ENCODE assay signal across 25 mouse cellular contexts in genomic region chr5:52628783-52629182, GRCm38 (mm10). TPM values are rescaled to one million over a fixed set of nuclear protein-coding genes. Genes with fewer than 3 reads are reported as not detected.
A peak's percentile ranks its signal among the peaks of the same experiment; 100 is the strongest.
DNase-seq lines count a peak whose midpoint lies in the region; ATAC-seq and TF ChIP-seq lines count a peak whose summit lies in the region.
"Had no signal": no experiment of that assay in that cellular context is flagged by ENCODE, and none has a peak within 500 bp of the region (broad histone marks: within the 10 kb centered on the region; RNA-seq: fewer than 3 reads in every experiment).

No protein-coding gene starts in this region.

- H3K27ac ChIP-seq in heart, embryonic 12.5 days (ENCODE audit: poor library complexity, severe bottlenecking) = no peak overlapping the region
- H3K27ac ChIP-seq in hindbrain, postnatal 0 days = no peak overlapping the region
- H3K27ac ChIP-seq in hindbrain, embryonic 10.5 days = no peak overlapping the region
- no peak overlapping the region for H3K27ac ChIP-seq in lung, embryonic 14.5 days (ENCODE audit: low read depth)
- H3K27ac ChIP-seq: forebrain, embryonic 13.5 days; hindbrain, embryonic 14.5 days; kidney, postnatal 0 days; limb, embryonic 13.5 days; midbrain, embryonic 10.5 days; midbrain, embryonic 15.5 days; neural tube, embryonic 15.5 days had no signal

- no peaks in the 10 kb centered on the region for H3K27me3 ChIP-seq in heart, embryonic 12.5 days (replicated peaks)
- H3K27me3 ChIP-seq in hindbrain, postnatal 0 days (ENCODE audit: insufficient read depth, low read length) = no peaks in the 10 kb centered on the region
- H3K27me3 ChIP-seq in hindbrain, embryonic 10.5 days (ENCODE audit: insufficient read depth, poor library complexity, severe bottlenecking) = no peaks in the 10 kb centered on the region
- H3K27me3 ChIP-seq in lung, embryonic 14.5 days (ENCODE audit: insufficient read depth, low read length) = no peaks in the 10 kb centered on the region
- H3K27me3 ChIP-seq: forebrain, embryonic 13.5 days; limb, embryonic 13.5 days; midbrain, embryonic 15.5 days; neural tube, embryonic 15.5 days had no signal

- no peak for TF ChIP-seq CTCF in hindbrain, postnatal 0 days (IDR thresholded peaks at IDR 0.05; ENCODE audit: low read depth)
- no peak for TF ChIP-seq CTCF in lung, embryonic 14.5 days (IDR thresholded peaks at IDR 0.05; ENCODE audit: low read depth)

- 72% methylated on average over 3 of the region's 3 CpGs for WGBS in heart, embryonic 12.5 days
- 56% methylated on average over 3 of the region's 3 CpGs for WGBS in hindbrain, postnatal 0 days
- 88% methylated on average over 3 of the region's 3 CpGs for WGBS in hindbrain, embryonic 10.5 days
- WGBS in lung, embryonic 14.5 days = 46% methylated on average over 3 of the region's 3 CpGs

- ATAC-seq in heart, embryonic 12.5 days (ENCODE audit: insufficient number of reproducible peaks, low FRiP score) = 0 out of 2 replicates have a peak, but pooled peaks have one; percentile 16
- ATAC-seq in hindbrain, postnatal 0 days = no peak
- peak; percentile 64; the same call in 1 of the 2 replicates for ATAC-seq in lung, embryonic 14.5 days (ENCODE audit: insufficient read depth)
- ATAC-seq: forebrain, embryonic 13.5 days; inflammation-experienced regulatory T-cells, adult 6 months; midbrain, embryonic 15.5 days had no signal

- H3K4me2 ChIP-seq in heart, embryonic 12.5 days = no peak overlapping the region
- H3K4me2 ChIP-seq in hindbrain, postnatal 0 days (ENCODE audit: low read depth, low read length) = no peak overlapping the region
- no peak overlapping the region for H3K4me2 ChIP-seq in lung, embryonic 14.5 days
- H3K4me2 ChIP-seq: forebrain, embryonic 13.5 days; hindbrain, embryonic 14.5 days; limb, embryonic 13.5 days; liver, embryonic 11.5 days; midbrain, embryonic 15.5 days; neural tube, embryonic 15.5 days had no signal

- H3K9ac ChIP-seq in heart, embryonic 12.5 days = no peak overlapping the region
- no peak overlapping the region for H3K9ac ChIP-seq in hindbrain, postnatal 0 days (replicated peaks; ENCODE audit: low read length)
- H3K9ac ChIP-seq in lung, embryonic 14.5 days = no peak overlapping the region
- H3K9ac ChIP-seq: forebrain, embryonic 13.5 days; hindbrain, embryonic 14.5 days; limb, embryonic 13.5 days; midbrain, embryonic 15.5 days; neural tube, embryonic 15.5 days had no signal

- no peak overlapping the region for H3K4me3 ChIP-seq in heart, embryonic 12.5 days
- no peak overlapping the region for H3K4me3 ChIP-seq in hindbrain, postnatal 0 days (ENCODE audit: low read length)
- no peak overlapping the region for H3K4me3 ChIP-seq in hindbrain, embryonic 10.5 days
- no peak overlapping the region for H3K4me3 ChIP-seq in lung, embryonic 14.5 days (ENCODE audit: low read depth, low read length)
- H3K4me3 ChIP-seq: forebrain, embryonic 13.5 days; limb, embryonic 13.5 days; midbrain, embryonic 10.5 days; midbrain, embryonic 15.5 days; neural tube, embryonic 15.5 days had no signal

- H3K4me1 ChIP-seq in heart, embryonic 12.5 days (replicated peaks) = peaks cover 14% of the 10 kb centered on the region
- H3K4me1 ChIP-seq in hindbrain, postnatal 0 days (ENCODE audit: insufficient read depth, low read length) = no peaks in the 10 kb centered on the region; the same call in 1 of the 2 replicates
- peaks cover 9% of the 10 kb centered on the region for H3K4me1 ChIP-seq in hindbrain, embryonic 10.5 days (replicated peaks)
- H3K4me1 ChIP-seq in lung, embryonic 14.5 days (ENCODE audit: insufficient read depth) = peaks cover 6% of the 10 kb centered on the region; the same call in 1 of the 2 replicates

- intact Hi-C loops in heart, postnatal 25 days (cut with DNase I) = loop anchor here (5.0 kb wide), 1 partner anchor 61 kb away; the partner anchor contains the start of gene Lgi2

- H3K9me3 ChIP-seq in heart, embryonic 12.5 days (replicated peaks) = peaks cover 5% of the 10 kb centered on the region; the same call in 1 of the 2 replicates
- no peaks in the 10 kb centered on the region for H3K9me3 ChIP-seq in hindbrain, postnatal 0 days (ENCODE audit: low read length)
- no peaks in the 10 kb centered on the region for H3K9me3 ChIP-seq in hindbrain, embryonic 10.5 days
- H3K9me3 ChIP-seq in lung, embryonic 14.5 days (ENCODE audit: low read depth, low read length) = peaks cover 6% of the 10 kb centered on the region; the same call in 1 of the 2 replicates
- H3K9me3 ChIP-seq: forebrain, embryonic 13.5 days; limb, embryonic 13.5 days; midbrain, embryonic 10.5 days; midbrain, embryonic 15.5 days; neural tube, embryonic 15.5 days had no signal

- H3K36me3 ChIP-seq in heart, embryonic 12.5 days = no peaks in the 10 kb centered on the region
- H3K36me3 ChIP-seq in hindbrain, postnatal 0 days (ENCODE audit: insufficient read depth, low read length) = no peaks in the 10 kb centered on the region
- no peaks in the 10 kb centered on the region for H3K36me3 ChIP-seq in hindbrain, embryonic 10.5 days
- no peaks in the 10 kb centered on the region for H3K36me3 ChIP-seq in lung, embryonic 14.5 days (ENCODE audit: insufficient read depth)
- H3K36me3 ChIP-seq: limb, embryonic 13.5 days; midbrain, embryonic 10.5 days; midbrain, embryonic 15.5 days; neural tube, embryonic 15.5 days had no signal

- DNase-seq in heart, postnatal 25 days (ENCODE audit: low spot score) = no peak
- peak; percentile 31 for DNase-seq in hindbrain, postnatal 0 days (ENCODE audit: low spot score)
- DNase-seq in hindbrain, embryonic 10.5 days (ENCODE audit: low spot score) = no peak
- DNase-seq in lung, embryonic 14.5 days = peak; percentile 84
- no peak for DNase-seq in lung, postnatal 36 days
- DNase-seq: adrenal gland, postnatal 25 days; B cell, adult 2 months; cerebellum, adult 2 months; cerebellum, postnatal 36 days; gastrocnemius, postnatal 10 days; heart, postnatal 14 days; kidney, adult 11 months; retina, postnatal 1 day; right cerebral cortex, postnatal 14 days; thymus, postnatal 4 days had no signal

RNA-seq across cellular contexts. Expression of gene Sepsecs, which starts 40.7 kb away (rescaled TPM):
- 6.4 and 7.7 TPM in 2 replicates for polyA plus RNA-seq in heart, embryonic 12.5 days (2016; fragmentation: Nextera tagmentation; extraction: Ambion mirVana)
- total RNA-seq in heart, postnatal 25 days (2021) = 1 to 10 TPM; 6.0 to 7.8 TPM
- 7.2 and 9.4 TPM in 2 replicates for total RNA-seq in hindbrain, postnatal 0 days (2014; rRNA removed)
- polyA plus RNA-seq in hindbrain, postnatal 0 days (2015; fragmentation: Nextera tagmentation; extraction: Ambion mirVana) = 4.5 and 6.1 TPM in 2 replicates
- 7.4 and 9.3 TPM in 2 replicates for polyA plus RNA-seq in hindbrain, embryonic 10.5 days (2016; fragmentation: Nextera tagmentation; extraction: Ambion mirVana)
- 9.2 and 10.4 TPM in 2 replicates for polyA plus RNA-seq in lung, embryonic 14.5 days (2014; fragmentation: Nextera tagmentation; extraction: Ambion mirVana)

Comparison
In these comparisons a context has a peak if more than half of its experiments do, and no peak if none do; other contexts are left out.
1. DNase-seq: peak in hindbrain, postnatal 0 days (single experiment) and lung, embryonic 14.5 days (single experiment); none in heart, postnatal 25 days (single experiment), hindbrain, embryonic 10.5 days (single experiment) and lung, postnatal 36 days (single experiment).